Mouse (Mus musculus): ENCODE results near the gene Hist1h2ah.

- no peak for TF ChIP-seq CTCF (conservative IDR thresholded peaks at IDR 0.05; ENCODE audit: insufficient read depth, insufficient read length, low read depth, low read length)
- TF ChIP-seq POLR2A (IDR thresholded peaks at IDR 0.05; ENCODE audit: low read depth, low read length): no peak
Measured at GRCm38 (mm10) chr13:21992550-21992949, 42.8 kb downstream of the Hist1h2ah start.

Measured in kidney, adult 2 months (tissue).